Mouse (Mus musculus) heart, embryonic 14.5 days (tissue): Measurements from ENCODE around the gene Scaf1. TPM values are rescaled to one million over a fixed set of nuclear protein-coding genes. Genes with fewer than 3 reads are reported as not detected.

Experiments
- ATAC-seq: fragments of 200-750 bp; cut with Nextera tagmentation; 2 replicates; pipeline ENCODE4 v1.8.0; 2017; ENCODE audit warnings: low read depth, moderate TSS enrichment; ENCODE audit not compliant: insufficient number of reproducible peaks, insufficient read depth, low FRiP score
- H3K27ac ChIP-seq, 2 experiments: fragments of 200-500 bp in 1 of 2; fragments of 300-500 bp in 1 of 2; sonication (generic) in 1 of 2; replicated peaks in 1 of 2; 2 replicates each; pipeline ENCODE4 v1.5.1; 2012 to 2014; ENCODE audit warnings: low read depth in 2 of 2, low read length in 2 of 2, control low read depth in 1 of 2, mild to moderate bottlenecking in 1 of 2, mixed read lengths in 1 of 2; ENCODE audit not compliant: control insufficient read depth in 1 of 2, insufficient read depth in 1 of 2
- H3K27me3 ChIP-seq: fragments of 300-500 bp; sonication (generic); 2 replicates; pipeline ENCODE4 v1.6.1; 2014; ENCODE audit warnings: mild to moderate bottlenecking, low read length, control low read depth; ENCODE audit not compliant: control insufficient read depth, insufficient read depth
- H3K36me3 ChIP-seq: fragments of 300-500 bp; sonication (generic); 2 replicates; pipeline ENCODE4 v1.6.1; 2014; ENCODE audit warnings: mild to moderate bottlenecking, control low read depth, low read length, mixed read lengths; ENCODE audit not compliant: control insufficient read depth, insufficient read depth
- H3K4me1 ChIP-seq, 2 experiments: fragments of 200-500 bp in 1 of 2; fragments of 300-500 bp in 1 of 2; sonication (generic) in 1 of 2; 2 replicates each; pipeline ENCODE4 v1.6.1; 2012 to 2014; ENCODE audit warnings: low read length in 2 of 2, control low read depth in 1 of 2, mixed read lengths in 1 of 2; ENCODE audit not compliant: control insufficient read depth in 2 of 2, insufficient read depth in 2 of 2
- H3K4me2 ChIP-seq: fragments of 300-500 bp; sonication (generic); 2 replicates; pipeline ENCODE4 v1.6.1; 2014; ENCODE audit warnings: mild to moderate bottlenecking, low read length
- H3K4me3 ChIP-seq, 2 experiments: fragments of 200-500 bp in 1 of 2; fragments of 300-500 bp in 1 of 2; sonication (generic) in 1 of 2; 2 replicates each; pipeline ENCODE4 v1.5.1; 2012 to 2014; ENCODE audit warnings: low read length in 2 of 2, mild to moderate bottlenecking in 2 of 2, control low read depth in 1 of 2, low read depth in 1 of 2, moderate library complexity in 1 of 2; ENCODE audit not compliant: control insufficient read depth in 1 of 2, insufficient read depth in 1 of 2
- H3K9ac ChIP-seq: fragments of 300-500 bp; sonication (generic); 2 replicates; pipeline ENCODE4 v1.6.1; 2014; ENCODE audit warnings: mild to moderate bottlenecking, low read length
- H3K9me3 ChIP-seq: fragments of 300-500 bp; sonication (generic); 2 replicates; pipeline ENCODE4 v1.6.1; 2016; ENCODE audit warnings: low read length, control low read depth; ENCODE audit not compliant: control insufficient read depth
- WGBS: fragments of 180-500 bp; shearing (Covaris S2); extraction: QIAGEN DNeasy Blood & Tissue Kit; methylation state at CpG from one replicate; pipeline ENCODE4 v1.1.7; 2014; 5-methylcytosine and 5-hydroxymethylcytosine counted together
- polyA plus RNA-seq: library from polyadenylated mRNA; unstranded; fragments of >200 nt; fragmentation: Nextera tagmentation; extraction: Ambion mirVana; gene quantifications from 2 replicates; pipeline ENCODE4 v1.2.1, GENCODE M21; 2014

The Scaf1 gene
- polyA plus RNA-seq, 1 experiment from 2014 or later = 36.2 TPM

DNA sequence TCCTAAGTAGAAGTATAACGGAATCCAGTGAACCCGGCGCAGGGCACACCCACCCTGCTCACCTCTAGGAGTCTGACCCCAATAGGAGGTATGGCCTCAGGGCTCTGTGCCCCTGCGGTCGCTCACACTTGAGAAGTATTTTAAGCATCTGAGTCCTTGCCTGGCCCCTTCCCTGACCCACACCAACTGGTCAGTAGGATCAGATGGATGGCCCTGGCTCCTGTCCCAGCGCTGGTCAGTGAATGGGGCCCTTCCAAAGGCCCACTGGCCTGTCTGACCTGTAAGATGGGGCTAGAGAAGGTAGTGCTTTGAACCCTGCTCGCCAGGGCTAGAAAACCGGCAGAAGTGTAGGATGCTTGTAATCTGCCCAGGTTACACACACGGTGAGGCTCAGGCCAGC, 24.7 kb upstream of the Scaf1 start:
- Histone ChIP-seq H3K27ac (no peak overlapping the region), H3K9ac (no peak overlapping the region), H3K9me3 (no peaks in the 10 kb centered on the region), H3K4me2 (no peak overlapping the region), H3K4me1 (no peaks in the 10 kb centered on the region), H3K36me3 (peaks cover 100% of the 10 kb centered on the region), H3K27me3 (no peaks in the 10 kb centered on the region), H3K4me3 (no peak overlapping the region)
- no peak for ATAC-seq
- 87% methylated on average over 9 of the region's 9 CpGs for WGBS

DNA sequence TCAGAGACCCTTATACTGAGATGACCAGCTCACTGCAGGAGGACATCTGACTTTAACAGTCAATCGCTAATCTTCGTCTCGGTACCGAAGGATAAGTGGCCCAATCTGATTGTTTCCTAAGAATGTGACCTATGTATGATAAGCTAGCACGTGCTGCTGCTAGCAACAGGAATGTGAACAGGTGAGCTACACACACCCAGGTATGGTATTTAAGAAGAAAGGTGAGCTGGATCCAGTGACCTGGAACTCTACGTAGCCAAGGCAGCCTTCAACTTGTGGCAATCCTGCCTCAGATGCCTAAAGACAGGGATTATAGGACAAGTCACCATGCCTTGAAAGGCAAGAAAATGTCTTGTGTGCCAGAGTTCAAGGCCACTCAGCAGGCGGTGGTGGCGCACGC, 22.2 kb upstream of the Scaf1 start:
- WGBS = 95% methylated on average over 9 of the region's 9 CpGs
- Histone ChIP-seq H3K4me3 (no peak overlapping the region), H3K9me3 (no peaks in the 10 kb centered on the region), H3K27me3 (no peaks in the 10 kb centered on the region), H3K9ac (no peak overlapping the region), H3K27ac (no peak overlapping the region), H3K4me2 (no peak overlapping the region), H3K36me3 (peaks cover 100% of the 10 kb centered on the region), H3K4me1 (no peaks in the 10 kb centered on the region)
- no peak for ATAC-seq

DNA sequence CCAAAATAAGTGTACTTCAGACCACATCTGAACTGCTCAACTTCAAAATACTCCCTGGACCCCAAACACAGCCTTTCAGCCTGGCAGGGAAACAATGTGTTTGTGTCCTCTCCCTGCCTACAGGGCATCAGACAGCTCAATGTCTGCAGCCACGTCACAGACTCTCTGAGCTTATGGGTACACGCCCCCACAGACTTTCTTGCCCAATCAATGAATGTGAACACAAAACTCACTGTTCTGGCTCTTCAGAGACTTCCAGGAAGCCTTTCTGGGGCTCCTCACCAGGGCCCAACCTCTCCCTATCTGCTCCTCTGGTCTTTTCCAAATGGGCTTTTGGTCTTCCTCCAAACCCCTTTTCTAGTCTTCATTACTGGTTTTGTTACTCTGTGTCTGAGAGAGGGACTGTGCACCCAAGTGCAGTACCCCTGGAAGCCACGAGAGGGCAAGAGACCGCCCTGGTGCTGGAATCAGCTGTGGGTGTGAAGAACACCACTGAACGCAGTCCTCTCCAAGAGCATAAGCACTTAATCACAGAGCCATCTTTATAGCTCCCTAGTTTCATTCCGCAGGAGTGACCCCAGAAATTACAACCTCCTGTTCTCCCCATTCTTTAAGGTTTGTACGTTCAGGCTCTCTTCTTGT, 21.7 kb upstream of the Scaf1 start:
- Histone ChIP-seq H3K4me2 (no peak overlapping the region), H3K36me3 (peaks cover 100% of the 10 kb centered on the region), H3K9ac (no peak overlapping the region), H3K27ac (0 out of 4 replicates have a peak overlapping the region, but pooled peaks of 1 of the 2 experiments have one; percentile 6), H3K4me1 (no peaks in the 10 kb centered on the region), H3K27me3 (no peaks in the 10 kb centered on the region), H3K9me3 (no peaks in the 10 kb centered on the region), H3K4me3 (no peak overlapping the region)
- WGBS = 70% methylated on average over 7 of the region's 7 CpGs
- no peak for ATAC-seq

DNA sequence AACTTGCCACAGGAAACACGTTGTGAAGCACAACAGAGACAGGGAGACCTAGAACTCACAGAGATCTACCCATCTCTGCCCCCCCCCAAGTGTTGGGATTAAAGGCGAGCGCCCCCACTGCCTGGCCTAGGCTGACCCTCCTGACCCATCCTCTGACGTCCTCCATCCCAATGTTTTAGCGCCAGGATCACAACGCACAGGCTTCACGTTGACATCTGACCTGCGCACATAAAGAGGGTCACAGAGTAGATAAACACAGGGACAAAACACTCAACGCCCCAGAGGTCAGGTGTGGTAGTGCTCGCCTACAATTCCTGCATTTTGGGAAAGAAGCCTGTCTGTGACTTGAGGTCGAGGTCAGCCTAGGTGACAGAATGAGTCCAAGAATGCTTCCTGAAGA, 20.5 kb upstream of the Scaf1 start:
- H3K4me1 ChIP-seq = no peaks in the 10 kb centered on the region
- no peaks in the 10 kb centered on the region for H3K9me3 ChIP-seq
- no peaks in the 10 kb centered on the region for H3K27me3 ChIP-seq
- H3K36me3 ChIP-seq = peaks cover 100% of the 10 kb centered on the region
- H3K9ac ChIP-seq = no peak overlapping the region
- no peak overlapping the region for H3K4me2 ChIP-seq
- 89% methylated on average over 11 of the region's 11 CpGs for WGBS
- ATAC-seq = no peak
- no peak overlapping the region for H3K4me3 ChIP-seq
- H3K27ac ChIP-seq = no peak overlapping the region

- no peak overlapping the region for H3K4me2 ChIP-seq
- no peaks in the 10 kb centered on the region for H3K27me3 ChIP-seq
- H3K4me1 ChIP-seq = no peaks in the 10 kb centered on the region
- ATAC-seq = no peak
- no peak overlapping the region for H3K9ac ChIP-seq
- 84% methylated on average over 3 of the region's 3 CpGs for WGBS
- peaks cover 100% of the 10 kb centered on the region for H3K36me3 ChIP-seq
- H3K9me3 ChIP-seq = no peaks in the 10 kb centered on the region
- H3K4me3 ChIP-seq = no peak overlapping the region
- no peak overlapping the region for H3K27ac ChIP-seq
Observed at GRCm38 (mm10) chr7:45035631-45036030, 19.5 kb upstream of the Scaf1 start.

GRCm38 (mm10) chr7:45033722-45034359, 17.7 kb upstream of the Scaf1 start:
- no peak overlapping the region for H3K27ac ChIP-seq
- H3K4me2 ChIP-seq = no peak overlapping the region
- no peaks in the 10 kb centered on the region for H3K27me3 ChIP-seq
- H3K9ac ChIP-seq = no peak overlapping the region
- no peak overlapping the region for H3K4me3 ChIP-seq
- 90% methylated on average over 19 of the region's 19 CpGs for WGBS
- H3K4me1 ChIP-seq = no peaks in the 10 kb centered on the region
- peaks cover 99% of the 10 kb centered on the region for H3K36me3 ChIP-seq
- no peaks in the 10 kb centered on the region for H3K9me3 ChIP-seq
- ATAC-seq = no peak

GRCm38 (mm10) chr7:45030857-45031256, 14.7 kb upstream of the Scaf1 start:
- Histone ChIP-seq H3K9ac (no peak overlapping the region), H3K9me3 (no peaks in the 10 kb centered on the region), H3K4me1 (no peaks in the 10 kb centered on the region), H3K27me3 (no peaks in the 10 kb centered on the region), H3K36me3 (peaks cover 93% of the 10 kb centered on the region), H3K4me3 (no peak overlapping the region), H3K27ac (no peak overlapping the region), H3K4me2 (no peak overlapping the region)
- 98% methylated on average over 8 of the region's 8 CpGs for WGBS
- ATAC-seq = no peak

GRCm38 (mm10) chr7:45029995-45030394, 13.8 kb upstream of the Scaf1 start:
- H3K27me3 ChIP-seq = no peaks in the 10 kb centered on the region
- no peaks in the 10 kb centered on the region for H3K4me1 ChIP-seq
- WGBS = 90% methylated on average over 6 of the region's 6 CpGs
- H3K9me3 ChIP-seq = no peaks in the 10 kb centered on the region
- peaks cover 84% of the 10 kb centered on the region for H3K36me3 ChIP-seq
- no peak overlapping the region for H3K27ac ChIP-seq
- no peak overlapping the region for H3K4me2 ChIP-seq
- ATAC-seq = no peak
- no peak overlapping the region for H3K9ac ChIP-seq
- H3K4me3 ChIP-seq = no peak overlapping the region
